Mouse (Mus musculus) frontal cortex, postnatal 10 days (tissue): ENCODE data around the gene Gid8.

ENCODE experiments used
- DNase-seq, 2 experiments: peaks; one replicate each; pipeline ENCODE4 v3.0.0; 2022; ENCODE audit warnings: low spot score in 2 of 2, mixed read lengths in 1 of 2

Gene Gid8

GRCm38 (mm10) chr2:180748904-180749303 is 39.0 kb downstream of the Gid8 start:
- no peak for DNase-seq

- no peak for DNase-seq
Measured at GRCm38 (mm10) chr2:180754976-180755688, 45.2 kb downstream of the Gid8 start.

GRCm38 (mm10) chr2:180755896-180756295 is 46.0 kb downstream of the Gid8 start:
- DNase-seq: no peak

GRCm38 (mm10) chr2:180756786-180757185 is 46.9 kb downstream of the Gid8 start:
- no peak for DNase-seq

- no peak for DNase-seq
Measured at GRCm38 (mm10) chr2:180758513-180759263, 48.8 kb downstream of the Gid8 start.

GRCm38 (mm10) chr2:180764986-180765385 is 55.1 kb downstream of the Gid8 start:
- no peak for DNase-seq

- DNase-seq: no peak
Measured at GRCm38 (mm10) chr2:180765713-180766112, 55.8 kb downstream of the Gid8 start.
